Mouse (Mus musculus) kidney, adult 11 months (tissue): ENCODE data around the gene Cd59b.

Experiments used
- DNase-seq: peaks from one replicate; pipeline ENCODE4 v3.0.0; 2022

Cd59b gene

GRCm38 (mm10) chr2:104120312-104120711 lies 50.7 kb downstream of the Cd59b start:
- no peak for DNase-seq

- DNase-seq, result no peak
Observed at GRCm38 (mm10) chr2:104121681-104122504, 52.2 kb downstream of the Cd59b start.

- DNase-seq, result peak; percentile 93
Observed at GRCm38 (mm10) chr2:104122505-104123378, 53.1 kb downstream of the Cd59b start, which contains the start of gene A930018P22Rik. Gene A930018P22Rik, plus strand, starts transcription at chr2:104122769.

GRCm38 (mm10) chr2:104123540-104123939 lies 53.9 kb downstream of the Cd59b start:
- DNase-seq, result no peak

- no peak for DNase-seq
Observed at GRCm38 (mm10) chr2:104124071-104124470, 54.4 kb downstream of the Cd59b start.

- peak; percentile 45 for DNase-seq
Observed at GRCm38 (mm10) chr2:104128803-104129531, 59.3 kb downstream of the Cd59b start.

- no peak for DNase-seq
Observed at GRCm38 (mm10) chr2:104130165-104130564, 60.5 kb downstream of the Cd59b start.

GRCm38 (mm10) chr2:104130969-104131368 lies 61.3 kb downstream of the Cd59b start:
- no peak for DNase-seq

GRCm38 (mm10) chr2:104132266-104132859 lies 62.7 kb downstream of the Cd59b start:
- DNase-seq, result no peak

- no peak for DNase-seq
Observed at GRCm38 (mm10) chr2:104133042-104133810, 63.6 kb downstream of the Cd59b start.

GRCm38 (mm10) chr2:104134150-104135056 lies 64.8 kb downstream of the Cd59b start:
- peak; percentile 63 for DNase-seq

GRCm38 (mm10) chr2:104135920-104136319 lies 66.3 kb downstream of the Cd59b start:
- no peak for DNase-seq
